Mouse (Mus musculus) heart, embryonic 12.5 days (tissue): Measurements from ENCODE around the gene Arg2. TPM values are rescaled to one million over a fixed set of nuclear protein-coding genes. Genes with fewer than 3 reads are reported as not detected.
"Not testable (repeated sequence)": the region's sequence is repeated elsewhere in the genome, so short reads cannot be mapped to it uniquely, and the experiment has no call there.

Experiments used
- ATAC-seq: fragments of 200-750 bp; cut with Nextera tagmentation; 2 replicates; pipeline ENCODE4 v1.8.0; 2017; ENCODE audit warnings: moderate TSS enrichment, moderate library complexity; ENCODE audit not compliant: insufficient number of reproducible peaks, low FRiP score
- H3K27ac ChIP-seq: fragments of 300-500 bp; sonication (generic); 2 replicates; pipeline ENCODE4 v1.5.1; 2016; ENCODE audit warnings: mild to moderate bottlenecking, moderate library complexity; ENCODE audit not compliant: poor library complexity, severe bottlenecking
- H3K27me3 ChIP-seq: fragments of 300-500 bp; sonication (generic); replicated peaks from 2 replicates; pipeline ENCODE4 v1.6.1; 2016; ENCODE audit warnings: mild to moderate bottlenecking, moderate library complexity
- H3K36me3 ChIP-seq: fragments of 300-500 bp; sonication (generic); 2 replicates; pipeline ENCODE4 v1.6.1; 2016; ENCODE audit warnings: mild to moderate bottlenecking, moderate library complexity
- H3K4me1 ChIP-seq: fragments of 300-500 bp; sonication (generic); replicated peaks from 2 replicates; pipeline ENCODE4 v1.6.1; 2016; ENCODE audit warnings: mild to moderate bottlenecking
- H3K4me2 ChIP-seq: fragments of 300-500 bp; sonication (generic); 2 replicates; pipeline ENCODE4 v1.6.1; 2016; ENCODE audit warnings: mild to moderate bottlenecking, moderate library complexity
- H3K4me3 ChIP-seq: fragments of 300-500 bp; sonication (generic); 2 replicates; pipeline ENCODE4 v1.5.1; 2016; ENCODE audit warnings: mild to moderate bottlenecking
- H3K9ac ChIP-seq: fragments of 300-500 bp; sonication (generic); 2 replicates; pipeline ENCODE4 v1.6.1; 2016; ENCODE audit warnings: mild to moderate bottlenecking, moderate library complexity
- H3K9me3 ChIP-seq: fragments of 300-500 bp; sonication (generic); replicated peaks from 2 replicates; pipeline ENCODE4 v1.6.1; 2016; ENCODE audit warnings: mild to moderate bottlenecking, moderate library complexity
- WGBS: fragments of 180-500 bp; shearing (Covaris S2); methylation state at CpG from one replicate; pipeline ENCODE4 v1.1.7; 2016; 5-methylcytosine and 5-hydroxymethylcytosine counted together
- polyA plus RNA-seq: library from polyadenylated mRNA; unstranded; fragments of >200 nt; fragmentation: Nextera tagmentation; extraction: Ambion mirVana; gene quantifications from 2 replicates; pipeline ENCODE4 v1.2.1, GENCODE M21; 2016

Gene Arg2
- polyA plus RNA-seq, 1 experiment from 2014 or later = 0.15 TPM

GRCm38 (mm10) chr12:79171269-79171995 is 40.9 kb downstream of the Arg2 start:
- Histone ChIP-seq H3K4me2 (peak overlapping the region; percentile 64), H3K4me1 (peaks cover 6% of the 10 kb centered on the region), H3K9ac (peak overlapping the region; percentile 95), H3K27ac (no peak overlapping the region), H3K27me3 (no peaks in the 10 kb centered on the region), H3K4me3 (peak overlapping the region; percentile 98), H3K9me3 (no peaks in the 10 kb centered on the region), H3K36me3 (peaks cover 16% of the 10 kb centered on the region)
- 38% methylated on average over 12 of the region's 12 CpGs for WGBS
- no peak for ATAC-seq

- Histone ChIP-seq H3K9ac (peak within 1 kb of the TSS; percentile 95), H3K4me2 (peak within 1 kb of the TSS; percentile 64), H3K27me3 (no peaks in the 10 kb centered on the region), H3K27ac (peak within 1 kb of the TSS; percentile 82), H3K9me3 (no peaks in the 10 kb centered on the region), H3K36me3 (peaks cover 24% of the 10 kb centered on the region), H3K4me1 (peaks cover 6% of the 10 kb centered on the region), H3K4me3 (peak within 1 kb of the TSS; percentile 98)
- under 1% methylated on average over 73 of the region's 73 CpGs for WGBS
- ATAC-seq = peak; percentile 98
Measured at GRCm38 (mm10) chr12:79172019-79172941, 41.7 kb downstream of the Arg2 start, which contains the start of gene Vti1b. Gene Vti1b, minus strand, starts transcription at chr12:79172667.

GRCm38 (mm10) chr12:79173721-79174120 is 43.1 kb downstream of the Arg2 start:
- Histone ChIP-seq H3K4me1 (peaks cover 6% of the 10 kb centered on the region), H3K9ac (no peak overlapping the region), H3K9me3 (no peaks in the 10 kb centered on the region), H3K4me2 (no peak overlapping the region), H3K36me3 (peaks cover 30% of the 10 kb centered on the region), H3K27me3 (no peaks in the 10 kb centered on the region), H3K4me3 (no peak overlapping the region), H3K27ac (no peak overlapping the region)
- no peak for ATAC-seq
- 65% methylated on average over 5 of the region's 5 CpGs for WGBS

- no peak overlapping the region for H3K4me3 ChIP-seq
- H3K27ac ChIP-seq = no peak overlapping the region
- no peak overlapping the region for H3K4me2 ChIP-seq
- H3K36me3 ChIP-seq = peaks cover 33% of the 10 kb centered on the region
- ATAC-seq = no peak
- 89% methylated on average over 5 of the region's 5 CpGs for WGBS
- peaks cover 6% of the 10 kb centered on the region for H3K4me1 ChIP-seq
- no peaks in the 10 kb centered on the region for H3K9me3 ChIP-seq
- no peak overlapping the region for H3K9ac ChIP-seq
- H3K27me3 ChIP-seq = no peaks in the 10 kb centered on the region
Measured at GRCm38 (mm10) chr12:79175998-79176397, 45.4 kb downstream of the Arg2 start.

- H3K9ac ChIP-seq, H3K27me3 ChIP-seq, ATAC-seq, H3K9me3 ChIP-seq, H3K4me3 ChIP-seq, H3K4me2 ChIP-seq, H3K4me1 ChIP-seq, H3K27ac ChIP-seq: not testable (repeated sequence)
- H3K36me3 ChIP-seq = peaks cover 77% of the 10 kb centered on the region
- 79% methylated on average over 5 of the region's 6 CpGs for WGBS
Measured at GRCm38 (mm10) chr12:79185160-79185559, 54.6 kb downstream of the Arg2 start.

GRCm38 (mm10) chr12:79190931-79191673 is 60.5 kb downstream of the Arg2 start:
- WGBS = under 1% methylated on average over 18 of the region's 18 CpGs
- peaks cover 24% of the 10 kb centered on the region for H3K36me3 ChIP-seq
- H3K27ac ChIP-seq = peak overlapping the region; percentile 56
- no peaks in the 10 kb centered on the region for H3K9me3 ChIP-seq
- peak; percentile 90 for ATAC-seq
- H3K27me3 ChIP-seq = no peaks in the 10 kb centered on the region
- H3K9ac ChIP-seq = peak overlapping the region; percentile 80
- H3K4me2 ChIP-seq = peak overlapping the region; percentile 94
- H3K4me1 ChIP-seq = peaks cover 12% of the 10 kb centered on the region
- peak overlapping the region; percentile 79 for H3K4me3 ChIP-seq

- H3K27ac ChIP-seq = peak overlapping the region; percentile 56
- whole genome bisulfite sequencing = 6% methylated on average over 14 of the region's 14 CpGs
- peak; percentile 85 for ATAC-seq
Measured at GRCm38 (mm10) chr12:79191701-79192100, 61.1 kb downstream of the Arg2 start.

GRCm38 (mm10) chr12:79192193-79192592 is 61.6 kb downstream of the Arg2 start, which contains the start of gene Rdh11:
Gene Rdh11, minus strand, starts transcription at chr12:79192293.
- H3K36me3 ChIP-seq = peaks cover 13% of the 10 kb centered on the region
- peak within 1 kb of the TSS; percentile 56 for H3K27ac ChIP-seq
- WGBS = 57% methylated on average over 6 of the region's 6 CpGs
- no peak for ATAC-seq
- H3K27me3 ChIP-seq = no peaks in the 10 kb centered on the region
- H3K4me3 ChIP-seq = peak within 1 kb of the TSS; percentile 79
- H3K9me3 ChIP-seq = no peaks in the 10 kb centered on the region
- peak within 1 kb of the TSS; percentile 94 for H3K4me2 ChIP-seq
- peak within 1 kb of the TSS; percentile 80 for H3K9ac ChIP-seq
- peaks cover 12% of the 10 kb centered on the region for H3K4me1 ChIP-seq

More at GRCm38 (mm10) chr12:79191701-79192100, 61.1 kb downstream of the Arg2 start:
- H3K9me3 ChIP-seq = no peaks in the 10 kb centered on the region
- peak overlapping the region; percentile 94 for H3K4me2 ChIP-seq
- peak overlapping the region; percentile 79 for H3K4me3 ChIP-seq
- peaks cover 12% of the 10 kb centered on the region for H3K4me1 ChIP-seq
- H3K27me3 ChIP-seq = no peaks in the 10 kb centered on the region
- peaks cover 18% of the 10 kb centered on the region for H3K36me3 ChIP-seq
- H3K9ac ChIP-seq = peak overlapping the region; percentile 80

- Histone ChIP-seq H3K27ac (no peak overlapping the region), H3K4me2 (no peak overlapping the region), H3K9ac (no peak overlapping the region), H3K9me3 (no peaks in the 10 kb centered on the region), H3K27me3 (no peaks in the 10 kb centered on the region), H3K36me3 (peaks cover under 1% of the 10 kb centered on the region; the same call in 1 of the 2 replicates), H3K4me1 (peaks cover 12% of the 10 kb centered on the region), H3K4me3 (no peak overlapping the region)
- no peak for ATAC-seq
- WGBS = 4% methylated on average over 3 of the region's 3 CpGs
Measured at GRCm38 (mm10) chr12:79193441-79193840, 62.9 kb downstream of the Arg2 start.

GRCm38 (mm10) chr12:79197105-79197504 is 66.5 kb downstream of the Arg2 start:
- H3K4me2 ChIP-seq = no peak overlapping the region
- H3K27ac ChIP-seq = no peak overlapping the region
- H3K9ac ChIP-seq = no peak overlapping the region
- H3K4me3 ChIP-seq = no peak overlapping the region
- no peak for ATAC-seq
- no peaks in the 10 kb centered on the region for H3K36me3 ChIP-seq
- WGBS = 75% methylated on average over 5 of the region's 5 CpGs
- H3K27me3 ChIP-seq = no peaks in the 10 kb centered on the region
- no peaks in the 10 kb centered on the region for H3K4me1 ChIP-seq
- no peaks in the 10 kb centered on the region for H3K9me3 ChIP-seq
